Mouse (Mus musculus) spleen, adult 2 months (tissue): Measurements from ENCODE around the gene Grasp.

Experiments used
- CTCF ChIP-seq: fragments of 200-500 bp; IDR thresholded peaks from 2 replicates; pipeline ENCODE4 v1.5.1; 2011; ENCODE audit warnings: mild to moderate bottlenecking, inconsistent platforms; ENCODE audit not compliant: insufficient read depth, insufficient read length, insufficient replicate concordance; ENCODE audit errors: extremely low read depth
- POLR2A ChIP-seq: fragments of 200-500 bp; IDR thresholded peaks from 2 replicates; pipeline ENCODE4 v1.6.1; 2011; ENCODE audit warnings: low read depth, low read length, inconsistent platforms

DNA sequence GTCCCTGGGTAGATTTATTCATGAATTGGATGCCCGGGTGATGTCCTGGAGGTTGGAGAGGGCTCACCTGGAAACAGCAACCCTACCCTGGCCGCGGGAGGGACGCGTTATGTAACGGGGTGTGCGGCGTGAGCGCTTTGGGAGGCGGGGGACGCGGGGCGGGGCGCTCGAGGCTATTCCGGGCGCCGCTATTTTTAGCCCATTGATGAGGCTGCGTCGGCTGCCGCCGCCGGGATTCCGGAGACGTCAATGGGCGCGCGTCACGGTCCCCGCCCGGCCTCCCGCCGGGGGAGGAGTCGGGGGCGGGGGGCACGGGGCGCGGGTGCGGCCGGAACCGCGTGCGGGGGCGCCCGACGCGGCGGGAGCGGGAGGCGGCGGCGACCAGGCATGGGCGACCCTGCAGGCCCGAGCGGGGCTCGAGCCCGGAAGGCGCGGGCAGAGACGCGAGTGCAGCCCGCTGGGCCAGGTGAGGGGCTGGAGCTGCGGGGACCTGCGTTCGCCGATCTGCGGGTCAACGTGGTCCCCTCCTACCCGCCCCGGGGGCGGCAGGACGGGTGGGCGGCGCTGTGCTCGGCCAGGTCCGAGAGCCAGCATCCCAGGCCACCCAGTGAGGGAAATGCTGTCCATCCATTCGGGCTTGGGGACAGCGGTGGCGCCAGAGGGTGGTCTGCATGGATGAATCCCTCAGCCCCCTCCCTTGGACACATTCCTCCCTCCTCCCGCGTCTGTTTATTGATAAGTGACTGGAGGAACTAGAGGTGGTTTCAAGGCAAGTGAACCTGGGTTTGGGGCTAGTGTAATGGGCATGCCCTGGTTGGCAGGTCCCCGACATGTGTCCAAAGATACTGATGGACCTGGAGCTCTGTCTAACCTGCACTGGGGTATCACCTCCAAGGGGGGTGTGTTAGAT, 30.2 kb downstream of the Grasp start, which contains the start of gene Nr4a1:
- TF ChIP-seq CTCF, result no peak
- TF ChIP-seq POLR2A, result no peak
